Mouse (Mus musculus) heart, embryonic 12.5 days (tissue): Measurements from ENCODE around the gene Cacna2d4. TPM values are rescaled to one million over a fixed set of nuclear protein-coding genes. Genes with fewer than 3 reads are reported as not detected.

ENCODE experiments used
- ATAC-seq: fragments of 200-750 bp; cut with Nextera tagmentation; 2 replicates; pipeline ENCODE4 v1.8.0; 2017; ENCODE audit warnings: moderate TSS enrichment, moderate library complexity; ENCODE audit not compliant: insufficient number of reproducible peaks, low FRiP score
- H3K27ac ChIP-seq: fragments of 300-500 bp; sonication (generic); 2 replicates; pipeline ENCODE4 v1.5.1; 2016; ENCODE audit warnings: mild to moderate bottlenecking, moderate library complexity; ENCODE audit not compliant: poor library complexity, severe bottlenecking
- H3K27me3 ChIP-seq: fragments of 300-500 bp; sonication (generic); replicated peaks from 2 replicates; pipeline ENCODE4 v1.6.1; 2016; ENCODE audit warnings: mild to moderate bottlenecking, moderate library complexity
- H3K36me3 ChIP-seq: fragments of 300-500 bp; sonication (generic); 2 replicates; pipeline ENCODE4 v1.6.1; 2016; ENCODE audit warnings: mild to moderate bottlenecking, moderate library complexity
- H3K4me1 ChIP-seq: fragments of 300-500 bp; sonication (generic); replicated peaks from 2 replicates; pipeline ENCODE4 v1.6.1; 2016; ENCODE audit warnings: mild to moderate bottlenecking
- H3K4me2 ChIP-seq: fragments of 300-500 bp; sonication (generic); 2 replicates; pipeline ENCODE4 v1.6.1; 2016; ENCODE audit warnings: mild to moderate bottlenecking, moderate library complexity
- H3K4me3 ChIP-seq: fragments of 300-500 bp; sonication (generic); 2 replicates; pipeline ENCODE4 v1.5.1; 2016; ENCODE audit warnings: mild to moderate bottlenecking
- H3K9ac ChIP-seq: fragments of 300-500 bp; sonication (generic); 2 replicates; pipeline ENCODE4 v1.6.1; 2016; ENCODE audit warnings: mild to moderate bottlenecking, moderate library complexity
- H3K9me3 ChIP-seq: fragments of 300-500 bp; sonication (generic); replicated peaks from 2 replicates; pipeline ENCODE4 v1.6.1; 2016; ENCODE audit warnings: mild to moderate bottlenecking, moderate library complexity
- WGBS: fragments of 180-500 bp; shearing (Covaris S2); methylation state at CpG from one replicate; pipeline ENCODE4 v1.1.7; 2016; 5-methylcytosine and 5-hydroxymethylcytosine counted together
- polyA plus RNA-seq: library from polyadenylated mRNA; unstranded; fragments of >200 nt; fragmentation: Nextera tagmentation; extraction: Ambion mirVana; gene quantifications from 2 replicates; pipeline ENCODE4 v1.2.1, GENCODE M21; 2016

Cacna2d4 gene
- polyA plus RNA-seq, 1 experiment from 2014 or later: not detected

DNA sequence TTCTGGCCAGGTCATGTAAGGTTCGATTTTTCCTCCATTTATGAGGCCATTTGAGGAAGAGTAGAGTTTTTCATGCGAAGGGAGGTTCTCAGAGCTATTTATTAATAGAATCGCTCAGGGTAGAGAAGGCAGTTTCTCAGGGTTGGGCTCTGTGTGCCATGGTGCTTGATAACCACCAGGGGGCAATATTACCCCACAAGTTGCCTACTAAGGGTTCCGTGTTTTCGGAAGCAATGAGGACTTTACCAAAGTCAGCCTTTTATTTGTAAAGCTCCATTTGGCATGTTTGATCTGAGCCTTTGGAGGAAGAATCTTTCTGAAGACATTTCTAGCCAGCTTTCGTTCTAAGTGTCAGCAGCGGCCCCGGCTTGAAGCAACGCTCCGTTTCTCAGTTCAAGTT lies 16.0 kb upstream of the Cacna2d4 start:
- H3K36me3 ChIP-seq: no peaks in the 10 kb centered on the region
- no peak overlapping the region for H3K4me2 ChIP-seq
- no peak overlapping the region for H3K27ac ChIP-seq
- no peak overlapping the region for H3K4me3 ChIP-seq
- no peak for ATAC-seq
- peaks cover 42% of the 10 kb centered on the region for H3K4me1 ChIP-seq
- H3K27me3 ChIP-seq: peaks cover 2% of the 10 kb centered on the region; the same call in 1 of the 2 replicates
- 42% methylated on average over 10 of the region's 10 CpGs for WGBS
- no peak overlapping the region for H3K9ac ChIP-seq
- no peaks in the 10 kb centered on the region for H3K9me3 ChIP-seq

DNA sequence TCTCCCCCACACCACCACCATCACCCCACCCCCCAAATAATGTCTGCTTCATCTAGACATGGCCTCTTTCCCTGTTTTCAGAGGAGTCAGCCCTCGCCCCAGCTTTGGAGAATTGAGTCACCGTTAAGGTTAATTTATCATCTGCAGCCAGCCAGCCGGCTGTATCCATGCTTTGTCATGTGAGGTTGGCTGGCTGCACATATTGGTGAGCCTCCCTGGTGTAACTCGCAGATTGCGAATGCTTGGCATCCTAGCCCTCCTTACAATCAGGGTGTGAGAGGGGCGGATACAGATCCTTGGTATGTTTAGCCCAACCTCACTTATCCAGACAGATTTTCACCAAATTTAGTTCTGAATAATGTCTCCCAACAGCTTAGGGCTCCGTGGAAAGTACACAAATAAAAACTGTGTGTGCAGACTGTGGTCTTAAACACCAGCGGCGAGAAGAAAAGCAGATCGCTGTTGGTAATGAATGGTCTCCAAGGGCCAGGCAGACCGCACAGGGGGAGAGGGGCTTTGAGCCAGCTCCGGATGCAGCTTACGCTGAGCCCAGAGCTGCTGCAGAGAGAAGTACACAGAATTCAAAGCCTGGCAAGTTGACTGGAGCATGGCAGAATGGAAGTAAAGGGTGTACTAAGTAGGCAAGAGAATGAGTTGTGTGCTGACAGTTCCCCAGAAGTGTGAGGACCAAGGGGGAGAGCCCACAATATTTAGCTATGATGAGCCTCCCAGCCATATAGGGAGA lies 11.7 kb upstream of the Cacna2d4 start:
- Histone ChIP-seq H3K27ac (no peak overlapping the region), H3K36me3 (no peaks in the 10 kb centered on the region), H3K4me3 (no peak overlapping the region), H3K4me2 (no peak overlapping the region), H3K27me3 (peaks cover 12% of the 10 kb centered on the region; the same call in 1 of the 2 replicates), H3K4me1 (peaks cover 3% of the 10 kb centered on the region), H3K9ac (no peak overlapping the region), H3K9me3 (no peaks in the 10 kb centered on the region)
- no peak for ATAC-seq
- WGBS: 75% methylated on average over 13 of the region's 13 CpGs

DNA sequence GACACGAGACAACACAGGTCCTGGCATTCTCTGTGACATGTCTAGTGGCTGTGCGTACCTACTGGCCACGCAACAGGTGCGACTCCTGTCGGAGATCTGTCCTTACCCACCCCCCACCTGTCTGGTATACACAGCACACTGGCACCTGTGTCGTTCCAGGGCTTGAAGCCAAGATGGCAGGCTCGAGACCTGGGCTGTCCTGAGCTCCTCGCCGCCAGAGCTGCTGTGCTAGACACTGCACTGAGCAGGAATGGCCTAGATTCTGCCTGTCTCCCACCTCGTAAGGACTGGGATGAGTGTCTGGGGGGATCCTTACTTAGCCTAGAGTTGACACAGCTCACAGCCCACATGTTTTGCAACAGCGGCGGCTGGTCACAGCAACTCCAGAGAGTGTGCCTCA lies 11.1 kb upstream of the Cacna2d4 start:
- Histone ChIP-seq H3K36me3 (no peaks in the 10 kb centered on the region), H3K4me3 (no peak overlapping the region), H3K27me3 (peaks cover 12% of the 10 kb centered on the region; the same call in 1 of the 2 replicates), H3K4me1 (no peaks in the 10 kb centered on the region; the same call in 1 of the 2 replicates), H3K9ac (no peak overlapping the region), H3K9me3 (no peaks in the 10 kb centered on the region), H3K4me2 (no peak overlapping the region), H3K27ac (no peak overlapping the region)
- WGBS: 80% methylated on average over 12 of the region's 12 CpGs
- ATAC-seq: no peak; the same call in 1 of the 2 replicates

DNA sequence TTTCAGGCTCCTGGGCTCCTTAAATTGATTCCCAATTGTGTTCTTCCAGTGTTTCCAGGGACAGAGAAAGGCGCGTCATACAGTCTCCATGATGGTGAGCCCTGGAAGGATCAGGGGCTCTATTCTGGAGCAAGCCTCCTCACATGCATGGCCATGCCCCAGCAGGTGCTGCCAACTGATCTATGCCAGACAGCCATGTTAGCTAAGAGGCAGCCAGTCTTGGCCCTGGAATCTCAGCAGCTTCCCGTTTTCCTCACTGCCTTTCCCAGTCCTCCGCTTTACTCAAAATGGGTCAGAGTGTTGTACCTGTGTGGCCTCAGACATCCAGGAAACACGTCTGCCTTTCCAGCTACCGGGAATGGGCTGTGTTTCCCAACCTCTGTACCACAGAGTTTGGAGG lies 10.6 kb upstream of the Cacna2d4 start:
- Histone ChIP-seq H3K4me2 (no peak overlapping the region), H3K27ac (no peak overlapping the region), H3K4me1 (no peaks in the 10 kb centered on the region; the same call in 1 of the 2 replicates), H3K27me3 (peaks cover 12% of the 10 kb centered on the region; the same call in 1 of the 2 replicates), H3K4me3 (no peak overlapping the region), H3K9ac (no peak overlapping the region), H3K9me3 (no peaks in the 10 kb centered on the region), H3K36me3 (no peaks in the 10 kb centered on the region)
- 82% methylated on average over 6 of the region's 6 CpGs for WGBS
- ATAC-seq: no peak

DNA sequence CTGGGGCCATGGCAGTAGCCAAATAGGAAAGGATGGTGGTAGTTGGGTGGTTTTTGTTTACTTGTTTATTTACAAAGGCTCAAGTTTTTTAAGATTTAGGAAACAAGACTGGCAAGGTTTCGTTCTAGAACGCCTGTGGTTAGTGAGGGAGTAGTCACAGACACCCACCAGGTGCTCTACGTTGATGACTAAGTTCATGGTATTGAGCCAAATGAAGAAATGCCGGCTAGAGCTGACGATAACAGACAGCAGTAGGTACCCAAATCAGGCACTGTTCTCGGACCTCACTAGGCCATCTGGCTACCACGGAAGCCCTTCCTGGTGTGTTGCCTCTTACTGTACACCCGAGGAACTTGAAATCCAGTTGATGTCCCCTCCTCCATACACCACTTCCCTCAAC lies 9.3 kb upstream of the Cacna2d4 start:
- ATAC-seq: no peak
- Histone ChIP-seq H3K4me1 (no peaks in the 10 kb centered on the region; the same call in 1 of the 2 replicates), H3K9me3 (no peaks in the 10 kb centered on the region), H3K27ac (no peak overlapping the region), H3K9ac (no peak overlapping the region), H3K36me3 (no peaks in the 10 kb centered on the region), H3K27me3 (peaks cover 12% of the 10 kb centered on the region; the same call in 1 of the 2 replicates), H3K4me3 (no peak overlapping the region), H3K4me2 (no peak overlapping the region)
- 86% methylated on average over 8 of the region's 8 CpGs for WGBS

DNA sequence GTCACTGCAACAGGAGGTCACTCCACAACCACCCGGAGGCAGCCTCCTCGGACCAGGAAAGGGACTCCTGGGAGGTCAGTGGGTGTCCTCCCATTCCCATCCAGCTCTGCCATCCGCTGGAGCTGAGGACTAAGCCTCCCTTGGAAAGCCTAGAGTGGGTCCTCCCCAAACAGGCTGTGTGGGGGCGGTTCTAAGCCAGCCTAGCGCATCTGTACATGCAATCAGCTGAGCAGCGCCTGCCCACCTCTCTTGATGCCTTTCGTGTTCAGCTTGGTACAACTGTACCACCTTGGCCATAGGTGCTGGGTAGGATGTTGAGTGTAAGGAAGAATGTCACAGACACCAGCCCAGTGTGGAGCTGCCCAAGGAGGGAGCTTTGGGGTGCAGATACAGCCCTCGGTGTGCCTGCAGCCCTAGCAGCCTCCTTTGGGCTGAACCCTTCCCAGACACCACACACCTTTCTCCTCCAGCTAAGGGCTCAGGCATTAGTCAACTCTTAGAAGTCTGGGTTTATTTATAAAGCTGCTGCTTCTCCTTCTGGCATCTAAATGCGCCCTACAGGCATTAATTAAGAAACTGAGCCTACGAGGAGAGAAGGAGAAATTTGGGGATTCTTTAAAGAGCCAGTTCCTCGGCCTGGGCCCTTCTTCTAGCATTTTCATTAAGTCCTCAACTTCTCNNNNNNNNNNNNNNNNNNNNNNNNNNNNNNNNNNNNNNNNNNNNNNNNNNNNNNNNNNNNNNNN lies 7.3 kb upstream of the Cacna2d4 start:
- peaks cover 12% of the 10 kb centered on the region; the same call in 1 of the 2 replicates for H3K27me3 ChIP-seq
- WGBS: 73% methylated on average over 11 of the region's 11 CpGs
- no peak for ATAC-seq

DNA sequence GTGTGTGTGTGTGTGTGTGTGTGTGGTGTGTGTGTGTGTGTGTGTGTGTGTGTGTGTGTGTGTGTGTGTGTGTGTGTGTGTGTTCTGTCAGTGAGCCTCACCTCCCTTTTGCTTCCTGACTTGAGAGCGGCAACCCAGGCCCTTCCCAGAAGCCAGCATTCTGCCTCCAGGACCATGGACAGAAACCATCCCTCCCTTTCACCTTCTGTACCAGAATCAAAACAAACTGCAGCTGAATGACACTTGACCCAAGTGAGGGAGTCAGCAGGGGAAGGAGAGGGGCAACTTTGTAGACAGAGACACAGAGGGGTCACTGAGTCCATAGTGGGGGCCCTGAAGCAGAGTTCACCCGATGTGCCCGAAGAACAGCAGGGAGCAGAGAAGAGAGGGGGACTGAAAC lies 3.3 kb upstream of the Cacna2d4 start:
- H3K4me1 ChIP-seq: no peaks in the 10 kb centered on the region
- H3K27me3 ChIP-seq: peaks cover 11% of the 10 kb centered on the region; the same call in 1 of the 2 replicates
- H3K4me2 ChIP-seq: no peak overlapping the region
- H3K9me3 ChIP-seq: no peaks in the 10 kb centered on the region
- H3K4me3 ChIP-seq: no peak overlapping the region
- 30% methylated on average over 3 of the region's 3 CpGs for WGBS
- no peak overlapping the region for H3K9ac ChIP-seq
- H3K27ac ChIP-seq: no peak overlapping the region
- H3K36me3 ChIP-seq: no peaks in the 10 kb centered on the region
- no peak for ATAC-seq

More for the DNA sequence above, 7.3 kb upstream of the Cacna2d4 start:
- Histone ChIP-seq H3K36me3 (no peaks in the 10 kb centered on the region), H3K4me3 (no peak overlapping the region), H3K4me1 (no peaks in the 10 kb centered on the region; the same call in 1 of the 2 replicates), H3K27ac (no peak overlapping the region), H3K4me2 (no peak overlapping the region), H3K9me3 (no peaks in the 10 kb centered on the region), H3K9ac (no peak overlapping the region)

DNA sequence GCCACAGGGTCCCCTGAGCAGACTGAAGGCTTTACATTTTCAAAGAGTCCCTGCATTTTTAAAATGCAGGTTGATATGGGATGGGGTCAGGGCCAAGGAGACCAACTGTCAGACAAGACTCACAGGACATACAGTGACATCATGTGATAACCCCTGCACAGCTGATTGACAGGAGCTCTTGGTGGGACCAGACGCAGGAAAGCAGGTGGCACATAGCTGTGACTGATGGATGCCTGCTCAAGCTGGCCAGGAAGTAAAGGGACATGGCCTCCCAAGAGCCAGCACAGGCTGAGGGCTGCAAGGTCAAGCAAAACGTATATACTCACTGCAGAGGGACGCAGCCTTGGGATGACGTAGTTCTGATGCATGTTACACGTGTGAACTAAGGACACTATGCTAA lies 885 bp upstream of the Cacna2d4 start:
- ATAC-seq: no peak
- Histone ChIP-seq H3K4me3 (no peak overlapping the region), H3K27ac (no peak overlapping the region), H3K27me3 (peaks cover 23% of the 10 kb centered on the region; the same call in 1 of the 2 replicates), H3K9me3 (no peaks in the 10 kb centered on the region), H3K4me2 (no peak overlapping the region), H3K4me1 (no peaks in the 10 kb centered on the region), H3K9ac (no peak overlapping the region), H3K36me3 (no peaks in the 10 kb centered on the region)
- 66% methylated on average over 5 of the region's 5 CpGs for WGBS

DNA sequence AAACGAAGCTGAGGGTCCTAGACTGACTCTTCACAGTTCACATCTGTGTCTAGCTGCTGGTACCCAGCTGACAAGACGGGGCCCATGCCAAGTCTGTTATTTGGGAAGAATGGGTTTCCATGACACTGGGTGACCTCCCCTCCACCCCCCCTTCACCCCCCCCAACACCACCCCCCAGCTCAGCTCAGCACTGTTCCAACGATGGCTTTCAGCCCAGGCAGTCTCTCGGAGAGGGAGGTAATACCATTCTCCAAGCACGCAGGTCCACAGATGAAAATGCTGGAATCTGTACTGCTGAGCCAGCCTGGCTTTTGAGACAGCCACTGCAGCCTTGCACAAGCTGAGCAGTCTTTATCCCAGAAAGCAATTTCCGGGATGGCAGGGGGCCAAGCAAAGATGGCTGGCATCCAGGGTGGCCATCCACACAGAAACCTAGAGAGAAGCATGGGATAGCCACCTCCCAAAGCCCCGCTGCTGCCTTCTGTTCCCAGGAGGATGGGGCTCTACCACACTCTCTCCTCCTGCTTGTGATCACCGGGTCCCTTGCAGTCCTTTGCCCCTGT lies 1.2 kb downstream of the Cacna2d4 start:
- Histone ChIP-seq H3K27me3 (peaks cover 31% of the 10 kb centered on the region; the same call in 1 of the 2 replicates), H3K9me3 (no peaks in the 10 kb centered on the region), H3K36me3 (no peaks in the 10 kb centered on the region), H3K4me3 (no peak overlapping the region), H3K9ac (no peak overlapping the region), H3K4me1 (no peaks in the 10 kb centered on the region), H3K4me2 (no peak overlapping the region), H3K27ac (no peak overlapping the region)
- 63% methylated on average over 8 of the region's 8 CpGs for WGBS
- no peak for ATAC-seq

DNA sequence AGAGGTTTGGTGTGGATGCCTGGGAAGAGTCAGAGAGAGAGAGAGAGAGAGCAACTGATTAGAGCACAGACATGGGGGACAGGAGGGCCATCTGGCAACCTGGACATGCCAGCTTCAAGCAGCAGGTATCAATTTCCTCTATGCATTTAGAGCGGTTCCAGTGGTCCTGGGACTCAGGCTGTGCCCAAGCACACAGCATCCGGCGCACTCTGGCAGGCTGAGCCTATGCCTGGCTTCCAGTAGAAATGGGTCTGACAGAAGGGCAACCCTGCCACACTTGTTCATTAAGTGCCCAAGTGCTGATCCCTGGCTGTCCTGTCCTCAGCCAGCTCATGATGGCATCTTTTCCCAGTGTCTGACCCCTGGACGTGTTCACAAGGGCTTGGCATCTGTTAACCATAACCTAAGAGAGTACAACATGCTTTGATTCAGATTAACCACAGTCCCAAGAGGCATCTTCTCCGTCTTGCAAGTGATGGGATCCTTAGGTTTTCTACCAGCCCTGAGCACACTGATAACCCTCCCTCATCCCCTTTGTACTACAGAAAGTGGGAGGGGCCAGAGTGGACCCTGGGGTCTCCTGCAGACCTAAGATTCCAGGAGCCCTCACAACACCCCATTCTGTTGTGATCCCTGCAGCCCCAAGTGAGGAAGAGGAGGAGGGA lies 3.1 kb downstream of the Cacna2d4 start:
- H3K9ac ChIP-seq: no peak overlapping the region
- no peaks in the 10 kb centered on the region for H3K4me1 ChIP-seq
- no peaks in the 10 kb centered on the region; the same call in 1 of the 2 replicates for H3K9me3 ChIP-seq
- no peaks in the 10 kb centered on the region for H3K36me3 ChIP-seq
- H3K4me2 ChIP-seq: no peak overlapping the region
- peaks cover 31% of the 10 kb centered on the region; the same call in 1 of the 2 replicates for H3K27me3 ChIP-seq
- no peak for ATAC-seq
- WGBS: 82% methylated on average over 5 of the region's 5 CpGs
- no peak overlapping the region for H3K4me3 ChIP-seq
- no peak overlapping the region for H3K27ac ChIP-seq
